Mouse (Mus musculus): ENCODE results near the gene Ociad2.

GRCm38 (mm10) chr5:73311458-73311857 lies 29.4 kb downstream of the Ociad2 start:
- no peak for TF ChIP-seq POLR2A (IDR thresholded peaks at IDR 0.05; ENCODE audit: low read depth, low read length)
- no peak for TF ChIP-seq CTCF (IDR thresholded peaks at IDR 0.05; ENCODE audit: borderline replicate concordance, insufficient read depth, low read length)

Measured in embryonic fibroblast, embryonic 13.5 days (primary cell).